13 mouse cellular contexts compared by ENCODE assay signal in the genomic region with DNA sequence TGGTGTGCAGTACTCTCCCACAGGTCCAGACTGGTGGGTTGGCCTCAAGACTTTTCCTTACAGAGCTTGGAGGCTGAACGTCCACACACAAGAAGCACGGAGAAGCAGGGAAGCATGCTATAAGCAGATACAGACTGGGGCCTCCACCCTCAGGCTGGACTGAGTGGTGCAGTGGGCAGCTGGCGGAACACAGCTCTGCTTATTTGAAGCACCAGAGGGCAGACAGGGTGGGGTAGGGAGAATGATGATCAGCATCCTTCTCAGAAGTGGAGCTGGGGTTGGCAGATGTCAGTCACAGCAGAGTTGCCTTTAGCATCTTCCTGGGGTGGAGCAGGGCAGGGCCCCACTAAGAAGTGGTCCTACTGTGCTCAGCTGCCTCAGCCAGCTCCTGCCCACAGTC.
DNase-seq lines count a peak whose midpoint lies in the region; ATAC-seq lines count a peak whose summit lies in the region.
"Had no signal": no experiment of that assay in that cellular context is flagged by ENCODE, and none has a peak within 500 bp of the region (broad histone marks: within the 10 kb centered on the region; RNA-seq: fewer than 3 reads in every experiment).

No protein-coding gene starts in this region.

- H3K27ac ChIP-seq in forebrain, embryonic 13.5 days, result no peak overlapping the region
- H3K27ac ChIP-seq in forebrain, embryonic 14.5 days (ENCODE audit: low read depth, low read length), result no peak overlapping the region
- H3K27ac ChIP-seq in midbrain, embryonic 14.5 days (replicated peaks; ENCODE audit: low read depth, low read length), result 0 out of 2 replicates have a peak overlapping the region, but pooled peaks have one; percentile 1
- no peak overlapping the region for H3K27ac ChIP-seq in midbrain, embryonic 15.5 days
- H3K27ac ChIP-seq: liver, embryonic 12.5 days; midbrain, embryonic 13.5 days had no signal

- 56% methylated on average over 3 of the region's 3 CpGs for WGBS in forebrain, embryonic 13.5 days
- 73% methylated on average over 3 of the region's 3 CpGs for WGBS in forebrain, embryonic 14.5 days
- 51% methylated on average over 3 of the region's 3 CpGs for WGBS in midbrain, embryonic 14.5 days
- 45% methylated on average over 3 of the region's 3 CpGs for WGBS in midbrain, embryonic 15.5 days

- H3K4me1 ChIP-seq in forebrain, embryonic 13.5 days, result peaks cover 38% of the 10 kb centered on the region
- H3K4me1 ChIP-seq in forebrain, embryonic 14.5 days (ENCODE audit: control insufficient read depth, insufficient read depth, low read length), result peaks cover 15% of the 10 kb centered on the region
- H3K4me1 ChIP-seq in midbrain, embryonic 14.5 days (ENCODE audit: control insufficient read depth, insufficient read depth, low read length), result peaks cover 9% of the 10 kb centered on the region
- H3K4me1 ChIP-seq in midbrain, embryonic 15.5 days, result peaks cover 14% of the 10 kb centered on the region
- H3K4me1 ChIP-seq: liver, embryonic 12.5 days had no signal

- no peak overlapping the region for H3K4me2 ChIP-seq in forebrain, embryonic 13.5 days
- H3K4me2 ChIP-seq in forebrain, embryonic 14.5 days (ENCODE audit: low read length), result no peak overlapping the region
- no peak overlapping the region for H3K4me2 ChIP-seq in midbrain, embryonic 14.5 days (ENCODE audit: low read length)
- H3K4me2 ChIP-seq in midbrain, embryonic 15.5 days, result no peak overlapping the region
- H3K4me2 ChIP-seq: liver, embryonic 12.5 days; midbrain, embryonic 13.5 days had no signal

- ATAC-seq in forebrain, embryonic 13.5 days, result peak; percentile 35; the same call in 1 of the 2 replicates
- no peak for ATAC-seq in forebrain, embryonic 14.5 days
- ATAC-seq in midbrain, embryonic 14.5 days (ENCODE audit: low FRiP score, low TSS enrichment), result no peak
- no peak for ATAC-seq in midbrain, embryonic 15.5 days (replicated peaks)
- ATAC-seq in megakaryocyte progenitor cell, adult 5-6 weeks (replicated peaks; ENCODE audit: poor library complexity), result 0 out of 2 replicates have a peak, but pooled peaks have one; percentile 37
- ATAC-seq: liver, embryonic 12.5 days; midbrain, embryonic 13.5 days had no signal

- H3K9ac ChIP-seq in forebrain, embryonic 13.5 days, result no peak overlapping the region
- H3K9ac ChIP-seq in forebrain, embryonic 14.5 days (ENCODE audit: low read length), result no peak overlapping the region
- no peak overlapping the region; the same call in 1 of the 2 replicates for H3K9ac ChIP-seq in midbrain, embryonic 14.5 days (replicated peaks; ENCODE audit: low read length)
- no peak overlapping the region for H3K9ac ChIP-seq in midbrain, embryonic 15.5 days
- H3K9ac ChIP-seq: liver, embryonic 12.5 days had no signal

- DNase-seq in forebrain, embryonic 14.5 days (ENCODE audit: low spot score), result no peak
- DNase-seq in midbrain, embryonic 14.5 days, result no peak
- DNase-seq in cerebellum, adult 11-12 months, result no peak
- DNase-seq in adrenal gland, adult 18-20 months (ENCODE audit: low spot score in 2 of 2), result no peak
- no peak for DNase-seq in cerebellum, postnatal 36 days
- DNase-seq: B cell, adult 2 months; embryo, embryonic 11 days; thymus, adult 18-20 months had no signal

- H3K9me3 ChIP-seq in forebrain, embryonic 13.5 days (replicated peaks), result no peaks in the 10 kb centered on the region
- H3K9me3 ChIP-seq in forebrain, embryonic 14.5 days (replicated peaks; ENCODE audit: control insufficient read depth, low read length), result no peaks in the 10 kb centered on the region
- H3K9me3 ChIP-seq in midbrain, embryonic 14.5 days (ENCODE audit: control insufficient read depth, low read length), result no peaks in the 10 kb centered on the region
- H3K9me3 ChIP-seq in midbrain, embryonic 15.5 days, result no peaks in the 10 kb centered on the region
- H3K9me3 ChIP-seq: liver, embryonic 12.5 days; midbrain, embryonic 13.5 days had no signal

- H3K27me3 ChIP-seq in forebrain, embryonic 13.5 days, result no peaks in the 10 kb centered on the region
- no peaks in the 10 kb centered on the region for H3K27me3 ChIP-seq in forebrain, embryonic 14.5 days (replicated peaks; ENCODE audit: control insufficient read depth, insufficient read depth, low read length)
- H3K27me3 ChIP-seq in midbrain, embryonic 14.5 days (ENCODE audit: control insufficient read depth, insufficient read depth, low read length), result no peaks in the 10 kb centered on the region
- H3K27me3 ChIP-seq in midbrain, embryonic 15.5 days (replicated peaks), result no peaks in the 10 kb centered on the region
- H3K27me3 ChIP-seq: midbrain, embryonic 13.5 days had no signal

- no peaks in the 10 kb centered on the region for H3K36me3 ChIP-seq in forebrain, embryonic 13.5 days (ENCODE audit: poor library complexity, severe bottlenecking)
- no peaks in the 10 kb centered on the region for H3K36me3 ChIP-seq in forebrain, embryonic 14.5 days (ENCODE audit: control insufficient read depth, insufficient read depth, low read length)
- H3K36me3 ChIP-seq in midbrain, embryonic 14.5 days (ENCODE audit: control insufficient read depth, insufficient read depth, low read length), result no peaks in the 10 kb centered on the region
- no peaks in the 10 kb centered on the region for H3K36me3 ChIP-seq in midbrain, embryonic 15.5 days (replicated peaks)
- H3K36me3 ChIP-seq: liver, embryonic 12.5 days; midbrain, embryonic 13.5 days had no signal

- no peak overlapping the region for H3K4me3 ChIP-seq in forebrain, embryonic 13.5 days
- no peak overlapping the region for H3K4me3 ChIP-seq in forebrain, embryonic 14.5 days (ENCODE audit: low read depth, low read length)
- H3K4me3 ChIP-seq in midbrain, embryonic 14.5 days (replicated peaks; ENCODE audit: low read depth, low read length), result no peak overlapping the region
- H3K4me3 ChIP-seq in midbrain, embryonic 15.5 days, result no peak overlapping the region
- H3K4me3 ChIP-seq: liver, embryonic 12.5 days; midbrain, embryonic 13.5 days had no signal

Comparison
In these comparisons a context has a peak if more than half of its experiments do, and no peak if none do; other contexts are left out.
1. ATAC-seq: peak in forebrain, embryonic 13.5 days (single experiment) and megakaryocyte progenitor cell, adult 5-6 weeks (single experiment); none in forebrain, embryonic 14.5 days (single experiment), midbrain, embryonic 14.5 days (single experiment) and midbrain, embryonic 15.5 days (single experiment).